Mouse (Mus musculus): ENCODE measurements at regions not wholly inside any gene's neighbourhood (a gene's known extent, or its start where the extent isn't known, plus 50 kb on each side); places are given as distances from the start of the nearest gene placed in this dataset.

DNA sequence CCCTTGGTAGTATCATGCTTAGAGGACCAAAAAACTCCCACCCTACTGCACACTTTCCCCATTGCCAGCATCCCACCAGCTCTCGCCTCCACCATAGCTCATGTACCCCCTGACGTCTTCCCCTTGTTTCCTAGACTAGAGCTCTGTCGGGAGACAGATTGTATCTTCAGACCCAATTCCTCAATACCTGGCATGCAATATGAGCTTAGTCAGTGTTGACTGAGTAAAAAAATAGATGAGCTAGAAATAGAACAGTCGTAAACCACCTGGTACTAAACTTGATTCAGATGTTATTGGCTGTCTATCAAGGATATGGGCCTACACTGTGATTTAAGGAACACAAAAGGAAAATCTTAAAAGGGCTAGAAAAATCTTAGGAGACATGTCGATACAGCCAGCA lies 215.1 kb upstream of the Noct start:
- TF ChIP-seq CTCF (IDR thresholded peaks at IDR 0.05; ENCODE audit: low read depth, low read length) (no peak), GATA1 (IDR thresholded peaks at IDR 0.05; ENCODE audit: borderline replicate concordance, low read length) (no peak)
